Comparison of ENCODE assay signal across 26 mouse cellular contexts in genomic region chrX:131901121-131901895, GRCm38 (mm10).
DNase-seq lines count a peak whose midpoint lies in the region; ATAC-seq and TF ChIP-seq lines count a peak whose summit lies in the region.
"Had no signal": no experiment of that assay in that cellular context is flagged by ENCODE, and none has a peak within 500 bp of the region (broad histone marks: within the 10 kb centered on the region; RNA-seq: fewer than 3 reads in every experiment).

No protein-coding gene starts in this region.

- peak; percentile 40 to 63 for DNase-seq in cerebellum, postnatal 14 days
- peak; percentile 9 for DNase-seq in hindbrain, postnatal 0 days (ENCODE audit: low spot score)
- no peak for DNase-seq in hindbrain, embryonic 11.5 days (ENCODE audit: low spot score)
- DNase-seq in midbrain, postnatal 0 days (ENCODE audit: low spot score): peak; percentile 20
- DNase-seq: adrenal gland, adult 2 months; adrenal gland, postnatal 14 days; embryo, embryonic 11 days; gastrocnemius, postnatal 10 days; gastrocnemius, postnatal 36 days; heart, adult 2 months; heart, postnatal 14 days; heart, postnatal 4 days; kidney, adult 18-20 months had no signal

- H3K27me3 ChIP-seq in hindbrain, postnatal 0 days (ENCODE audit: insufficient read depth, low read length): no peaks in the 10 kb centered on the region
- H3K27me3 ChIP-seq in hindbrain, embryonic 11.5 days (ENCODE audit: control insufficient read depth, insufficient read depth, low read length): no peaks in the 10 kb centered on the region
- H3K27me3 ChIP-seq in midbrain, postnatal 0 days (ENCODE audit: insufficient read depth, low read length): no peaks in the 10 kb centered on the region
- no peaks in the 10 kb centered on the region for H3K27me3 ChIP-seq in midbrain, embryonic 15.5 days (replicated peaks)
- H3K27me3 ChIP-seq: embryonic facial prominence, embryonic 13.5 days; forebrain, embryonic 15.5 days; heart, embryonic 13.5 days; hindbrain, embryonic 13.5 days had no signal

- H3K4me1 ChIP-seq in hindbrain, postnatal 0 days (ENCODE audit: insufficient read depth, low read length): no peaks in the 10 kb centered on the region
- no peaks in the 10 kb centered on the region for H3K4me1 ChIP-seq in hindbrain, embryonic 11.5 days (replicated peaks; ENCODE audit: control insufficient read depth, insufficient read depth, low read length)
- no peaks in the 10 kb centered on the region for H3K4me1 ChIP-seq in midbrain, postnatal 0 days (ENCODE audit: insufficient read depth, low read length)
- no peaks in the 10 kb centered on the region for H3K4me1 ChIP-seq in midbrain, embryonic 15.5 days
- H3K4me1 ChIP-seq: embryonic facial prominence, embryonic 10.5 days; embryonic facial prominence, embryonic 13.5 days; forebrain, embryonic 15.5 days; heart, embryonic 10.5 days; heart, embryonic 13.5 days; hindbrain, embryonic 13.5 days had no signal

- H3K27ac ChIP-seq in hindbrain, postnatal 0 days: no peak overlapping the region
- no peak overlapping the region for H3K27ac ChIP-seq in hindbrain, embryonic 11.5 days (ENCODE audit: low read depth, low read length)
- no peak overlapping the region for H3K27ac ChIP-seq in midbrain, postnatal 0 days (ENCODE audit: low read depth, low read length)
- no peak overlapping the region for H3K27ac ChIP-seq in midbrain, embryonic 15.5 days
- H3K27ac ChIP-seq: embryonic facial prominence, embryonic 10.5 days; embryonic facial prominence, embryonic 13.5 days; forebrain, embryonic 15.5 days; heart, adult 2 months; heart, embryonic 10.5 days; heart, embryonic 13.5 days; hindbrain, embryonic 13.5 days had no signal

- H3K4me3 ChIP-seq in hindbrain, postnatal 0 days (ENCODE audit: low read length): no peak overlapping the region
- no peak overlapping the region for H3K4me3 ChIP-seq in hindbrain, embryonic 11.5 days (ENCODE audit: low read depth, low read length)
- no peak overlapping the region for H3K4me3 ChIP-seq in midbrain, postnatal 0 days (ENCODE audit: low read depth, low read length)
- H3K4me3 ChIP-seq in midbrain, embryonic 15.5 days: no peak overlapping the region
- H3K4me3 ChIP-seq: embryonic facial prominence, embryonic 10.5 days; embryonic facial prominence, embryonic 13.5 days; erythroblast, embryonic 14.5 days; forebrain, embryonic 15.5 days; heart, adult 2 months; heart, embryonic 10.5 days; heart, embryonic 13.5 days; hindbrain, embryonic 13.5 days had no signal

- H3K9ac ChIP-seq in hindbrain, postnatal 0 days (replicated peaks; ENCODE audit: low read length): no peak overlapping the region
- no peak overlapping the region for H3K9ac ChIP-seq in hindbrain, embryonic 11.5 days (ENCODE audit: low read depth, low read length)
- H3K9ac ChIP-seq in midbrain, postnatal 0 days (replicated peaks; ENCODE audit: low read length, poor library complexity, severe bottlenecking): no peak overlapping the region
- H3K9ac ChIP-seq in midbrain, embryonic 15.5 days: no peak overlapping the region
- H3K9ac ChIP-seq: embryonic facial prominence, embryonic 13.5 days; forebrain, embryonic 15.5 days; heart, embryonic 13.5 days; hindbrain, embryonic 13.5 days had no signal

- TF ChIP-seq CTCF in hindbrain, postnatal 0 days (IDR thresholded peaks at IDR 0.05; ENCODE audit: low read depth): peak; percentile 18; the same call in 1 of the 2 replicates
- no peak for TF ChIP-seq CTCF in midbrain, postnatal 0 days (IDR thresholded peaks at IDR 0.05)

- no peaks in the 10 kb centered on the region for H3K36me3 ChIP-seq in hindbrain, postnatal 0 days (ENCODE audit: insufficient read depth, low read length)
- no peaks in the 10 kb centered on the region for H3K36me3 ChIP-seq in hindbrain, embryonic 11.5 days (ENCODE audit: control insufficient read depth, insufficient read depth, low read length)
- no peaks in the 10 kb centered on the region for H3K36me3 ChIP-seq in midbrain, postnatal 0 days (ENCODE audit: insufficient read depth, low read length)
- H3K36me3 ChIP-seq in midbrain, embryonic 15.5 days (replicated peaks): no peaks in the 10 kb centered on the region
- H3K36me3 ChIP-seq: embryonic facial prominence, embryonic 10.5 days; embryonic facial prominence, embryonic 13.5 days; forebrain, embryonic 15.5 days; heart, embryonic 10.5 days; heart, embryonic 13.5 days; hindbrain, embryonic 13.5 days had no signal

- WGBS in hindbrain, postnatal 0 days: 64% methylated on average over 4 of the region's 4 CpGs
- 89% methylated on average over 4 of the region's 4 CpGs for WGBS in hindbrain, embryonic 11.5 days
- 87% methylated on average over 4 of the region's 4 CpGs for WGBS in midbrain, postnatal 0 days
- WGBS in midbrain, embryonic 15.5 days: 84% methylated on average over 4 of the region's 4 CpGs

- H3K9me3 ChIP-seq in hindbrain, postnatal 0 days (ENCODE audit: low read length): no peaks in the 10 kb centered on the region
- H3K9me3 ChIP-seq in hindbrain, embryonic 11.5 days (ENCODE audit: control insufficient read depth, low read length): no peaks in the 10 kb centered on the region
- no peaks in the 10 kb centered on the region for H3K9me3 ChIP-seq in midbrain, postnatal 0 days (ENCODE audit: low read length)
- H3K9me3 ChIP-seq in midbrain, embryonic 15.5 days: no peaks in the 10 kb centered on the region
- H3K9me3 ChIP-seq: embryonic facial prominence, embryonic 10.5 days; embryonic facial prominence, embryonic 13.5 days; forebrain, embryonic 15.5 days; heart, embryonic 10.5 days; heart, embryonic 13.5 days; hindbrain, embryonic 13.5 days had no signal

- H3K4me2 ChIP-seq in hindbrain, postnatal 0 days (ENCODE audit: low read depth, low read length): no peak overlapping the region
- no peak overlapping the region for H3K4me2 ChIP-seq in hindbrain, embryonic 11.5 days (replicated peaks; ENCODE audit: low read depth, low read length)
- H3K4me2 ChIP-seq in midbrain, postnatal 0 days (ENCODE audit: low read depth, low read length, poor library complexity, severe bottlenecking): no peak overlapping the region
- H3K4me2 ChIP-seq in midbrain, embryonic 15.5 days: no peak overlapping the region
- H3K4me2 ChIP-seq: embryonic facial prominence, embryonic 13.5 days; forebrain, embryonic 15.5 days; heart, embryonic 13.5 days; hindbrain, embryonic 13.5 days had no signal

- no peak for ATAC-seq in cerebellum, adult (ENCODE audit: insufficient number of reproducible peaks, low FRiP score, low TSS enrichment)
- ATAC-seq in hindbrain, postnatal 0 days: no peak
- ATAC-seq in hindbrain, embryonic 11.5 days (ENCODE audit: low FRiP score): no peak
- ATAC-seq in midbrain, postnatal 0 days (ENCODE audit: low FRiP score): no peak
- ATAC-seq in midbrain, embryonic 15.5 days (replicated peaks): no peak
- ATAC-seq: CD4-positive, CD25-positive, alpha-beta regulatory T cell, adult 4 months; forebrain, embryonic 15.5 days; hindbrain, embryonic 16.5 days; inflammation-experienced regulatory T-cells, adult 6 months; intestine, embryonic 16.5 days had no signal
